Mouse (Mus musculus): ENCODE results near the gene Nus1.

GRCm38 (mm10) chr10:52374651-52375050, 42.7 kb upstream of the Nus1 start:
- TF ChIP-seq CTCF (IDR thresholded peaks at IDR 0.05) (no peak), EP300 (IDR thresholded peaks at IDR 0.05) (no peak)
